Comparison of ENCODE assay signal across 18 mouse cellular contexts in the genomic region with DNA sequence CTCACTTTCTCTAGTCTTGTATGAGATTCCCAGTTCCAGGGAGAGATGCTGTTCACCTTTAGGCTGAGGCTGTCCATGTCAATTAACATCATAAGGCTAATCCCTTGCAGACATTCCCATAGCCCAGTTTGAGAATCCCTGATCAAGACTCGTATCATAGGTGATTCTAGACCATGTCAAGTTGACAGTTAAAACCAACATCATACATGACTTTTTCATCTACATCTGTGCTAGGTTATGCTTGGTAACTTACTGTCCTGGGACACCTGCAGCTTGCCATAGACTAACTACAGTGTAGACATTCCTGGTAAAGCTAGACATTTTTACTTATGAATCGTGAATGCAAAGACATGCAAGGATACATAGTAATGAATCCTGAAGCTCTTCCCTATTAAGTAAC. TPM values are rescaled to one million over a fixed set of nuclear protein-coding genes. Genes with fewer than 3 reads are reported as not detected.
"Had no signal": no experiment of that assay in that cellular context is flagged by ENCODE, and none has a peak within 500 bp of the region (broad histone marks: within the 10 kb centered on the region; RNA-seq: fewer than 3 reads in every experiment).

No protein-coding gene starts in this region.

- H3K9me3 ChIP-seq: neural tube, embryonic 12.5 days; neural tube, embryonic 13.5 days; neural tube, embryonic 15.5 days; stomach, embryonic 15.5 days had no signal

- DNase-seq: right cerebral cortex, adult 18-20 months; right cerebral cortex, postnatal 14 days; right cerebral cortex, postnatal 25 days; right cerebral cortex, postnatal 4 days; spleen, adult 18-20 months; thymus, adult 18-20 months; thymus, adult 2 months; thymus, postnatal 14 days; thymus, postnatal 25 days; thymus, postnatal 36 days; thymus, postnatal 4 days had no signal

- H3K36me3 ChIP-seq: neural tube, embryonic 12.5 days; neural tube, embryonic 13.5 days; neural tube, embryonic 15.5 days; stomach, embryonic 15.5 days had no signal

- H3K9ac ChIP-seq: neural tube, embryonic 12.5 days; neural tube, embryonic 13.5 days; neural tube, embryonic 15.5 days; stomach, embryonic 15.5 days had no signal

- H3K27ac ChIP-seq: neural tube, embryonic 12.5 days; neural tube, embryonic 13.5 days; neural tube, embryonic 15.5 days; stomach, embryonic 15.5 days; stomach, postnatal 0 days had no signal

- H3K4me3 ChIP-seq: neural tube, embryonic 12.5 days; neural tube, embryonic 13.5 days; neural tube, embryonic 15.5 days; stomach, embryonic 15.5 days had no signal

- H3K4me1 ChIP-seq: neural tube, embryonic 12.5 days; neural tube, embryonic 13.5 days; neural tube, embryonic 15.5 days; stomach, embryonic 15.5 days had no signal

- H3K27me3 ChIP-seq: neural tube, embryonic 12.5 days; neural tube, embryonic 13.5 days; neural tube, embryonic 15.5 days; stomach, embryonic 15.5 days had no signal

- H3K4me2 ChIP-seq: neural tube, embryonic 12.5 days; neural tube, embryonic 13.5 days; neural tube, embryonic 15.5 days; stomach, embryonic 15.5 days had no signal

RNA-seq across cellular contexts. Expression of a gene that starts 27.3 kb away (rescaled TPM):
- total RNA-seq: neutrophil, adult 5-6 weeks had no signal
- polyA plus RNA-seq: spleen, adult 2 months; thymus, adult 2 months had no signal
